Mouse (Mus musculus) limb, embryonic 10.5 days (tissue): Measurements from ENCODE around the gene Cdc20. TPM values are rescaled to one million over a fixed set of nuclear protein-coding genes. Genes with fewer than 3 reads are reported as not detected.

Source experiments
- polyA plus RNA-seq: library from polyadenylated mRNA; unstranded; fragments of >200 nt; fragmentation: Nextera tagmentation; extraction: Ambion mirVana; gene quantifications from 2 replicates; pipeline ENCODE4 v1.2.1, GENCODE M21; 2016

Gene Cdc20
- polyA plus RNA-seq, 1 experiment from 2014 or later = 431 TPM

Other genes with a start within 250 kb of the Cdc20 start
- gene Ptprf, start 145.9 kb downstream of the Cdc20 start, polyA plus RNA-seq = 67.5 and 77.3 TPM in 2 replicates
- 8.4 and 11.4 TPM in 2 replicates for gene Szt2, start 28.1 kb downstream of the Cdc20 start, polyA plus RNA-seq
- 141 and 147 TPM in 2 replicates for gene Med8, start 28.0 kb downstream of the Cdc20 start, polyA plus RNA-seq
- gene Elovl1, start 9.3 kb downstream of the Cdc20 start, polyA plus RNA-seq = 45.5 and 48.1 TPM in 2 replicates
- gene Mpl, start 20.2 kb upstream of the Cdc20 start, polyA plus RNA-seq = 0.74 and 1.2 TPM in 2 replicates
- gene Tie1, start 52.7 kb upstream of the Cdc20 start, polyA plus RNA-seq = 16.8 and 19.4 TPM in 2 replicates
- gene 2610528J11Rik, start 89.6 kb upstream of the Cdc20 start, polyA plus RNA-seq = 0.78 and 1.2 TPM in 2 replicates
- gene Tmem125, start 106.7 kb upstream of the Cdc20 start, polyA plus RNA-seq = 0.34 and 0.54 TPM in 2 replicates
- 0.36 and 0.64 TPM in 2 replicates for gene Cfap57, start 183.4 kb upstream of the Cdc20 start, polyA plus RNA-seq
- gene Ebna1bp2, start 183.4 kb upstream of the Cdc20 start, polyA plus RNA-seq = 180 and 228 TPM in 2 replicates
- gene Olfr62, start 221.6 kb upstream of the Cdc20 start, polyA plus RNA-seq = not detected in 2 replicates